Mouse (Mus musculus) spleen, embryonic (tissue): ENCODE data around the gene Tars2.

Source experiments
- CTCF ChIA-PET: fragments of 350-600 bp; sonication (Branson Sonifier 250); formaldehyde crosslinking; loops from one replicate; lab custom pipeline; 2022; lab: Charles Lee

Tars2 gene

DNA sequence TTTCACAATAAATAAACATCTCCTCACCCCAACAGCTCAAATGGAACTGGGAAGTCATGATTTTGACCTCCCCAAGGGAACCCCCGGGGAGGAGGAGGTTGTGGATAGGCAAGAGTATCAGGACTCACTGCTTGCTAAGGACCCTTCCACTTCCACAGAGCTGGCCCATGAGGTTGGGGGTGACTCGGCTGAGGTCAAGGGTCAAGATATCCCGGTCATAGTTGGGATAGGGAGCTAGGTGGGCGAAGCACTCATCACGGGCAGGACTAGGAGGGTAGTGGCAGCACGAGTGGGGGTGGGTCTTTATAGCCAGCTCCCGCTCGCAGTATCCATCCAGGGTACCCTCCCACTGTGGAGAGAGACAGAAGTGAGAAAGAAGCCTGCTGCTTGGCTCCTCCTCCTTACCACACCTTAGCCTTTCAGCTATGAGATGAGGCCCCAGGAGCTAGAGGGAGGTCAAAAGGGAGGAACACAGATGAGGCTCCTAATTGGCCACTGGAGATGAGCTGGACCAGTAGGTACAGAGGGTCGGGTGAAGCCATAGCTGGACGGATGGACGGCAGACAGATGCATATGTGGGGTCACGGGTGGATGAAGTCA is 24.8 kb downstream of the Tars2 start:
- CTCF ChIA-PET, result interaction anchor here (0.6 kb wide), 1 partner anchor 506 kb away, joined by 6 read pairs; no protein-coding TSS in a partner anchor

DNA sequence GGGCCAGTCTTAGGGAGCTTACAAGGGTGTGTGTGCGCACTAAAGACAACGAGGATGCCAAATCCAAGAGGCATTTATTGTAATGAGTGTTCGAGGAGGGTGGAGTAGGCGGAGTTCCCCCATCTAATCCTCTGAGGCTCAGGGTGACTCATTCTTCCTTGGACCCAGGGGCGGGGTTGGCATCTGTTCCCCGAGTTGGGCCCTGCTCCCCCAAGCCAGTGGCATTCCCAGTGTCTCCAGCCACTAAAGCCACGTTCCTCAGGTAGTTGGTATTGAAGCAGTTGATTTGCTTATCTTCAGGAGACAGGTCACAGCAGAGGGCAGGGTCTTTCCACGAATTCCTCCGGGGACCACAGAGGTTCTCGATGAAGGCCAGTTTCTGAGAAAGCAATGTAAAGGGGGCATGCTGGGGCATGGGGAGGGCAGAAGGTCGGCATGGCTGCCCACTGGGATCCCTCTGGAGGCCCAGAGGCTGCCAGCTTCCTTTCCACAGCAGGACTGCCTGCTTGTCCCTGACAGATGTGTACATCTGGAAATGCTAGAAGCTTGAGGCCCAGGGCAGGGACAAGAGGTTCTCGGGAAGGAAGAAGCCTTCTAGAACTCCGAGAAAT is 25.8 kb downstream of the Tars2 start:
- CTCF ChIA-PET, result no interaction called here

DNA sequence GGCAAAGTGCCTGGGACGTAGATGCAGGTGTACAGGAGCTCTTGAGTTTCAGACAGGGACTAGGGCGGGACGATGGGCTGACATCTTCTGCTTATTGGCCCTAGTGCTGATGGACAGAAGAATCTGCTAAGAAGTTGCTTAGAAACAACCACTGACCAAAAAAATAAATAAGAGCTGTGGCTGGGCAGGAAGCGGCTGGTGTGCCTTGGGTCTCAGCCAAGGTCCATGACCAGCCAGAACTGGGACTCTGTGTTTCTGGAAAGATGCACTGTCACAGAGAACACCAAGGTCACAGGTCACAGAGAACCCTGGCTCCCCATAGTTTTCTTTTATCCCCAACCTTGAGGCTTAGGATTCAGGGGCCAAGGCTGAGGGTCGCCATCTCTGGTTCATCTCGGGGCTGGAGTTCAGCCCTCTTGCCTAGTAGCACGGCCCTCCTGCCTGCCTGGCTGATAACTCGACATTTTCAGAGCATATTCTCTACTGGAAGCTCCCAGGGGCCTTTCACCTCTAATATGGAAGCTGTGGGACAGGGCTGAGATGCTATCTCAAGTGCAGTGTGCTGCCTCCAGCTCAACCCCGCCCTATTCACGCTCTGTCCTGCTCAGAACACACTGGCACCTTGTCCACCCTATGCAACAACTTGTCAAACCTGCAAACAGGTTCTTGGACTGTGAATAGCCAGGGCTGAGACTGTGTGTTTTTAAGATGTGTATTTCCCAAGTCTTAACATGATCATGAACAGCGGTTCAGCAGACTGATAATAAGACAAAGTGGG is 27.1 kb downstream of the Tars2 start:
- CTCF ChIA-PET, result interaction anchor here (0.5 kb wide), 1 partner anchor 232 kb away, joined by 3 read pairs; no protein-coding TSS in a partner anchor

- CTCF ChIA-PET, result no interaction called here
These were observed 27.7 kb downstream of the Tars2 start for GRCm38 (mm10) chr3:95732297-95732696.

GRCm38 (mm10) chr3:95731802-95732201 is 28.2 kb downstream of the Tars2 start:
- CTCF ChIA-PET, result interaction anchor here (0.5 kb wide), 1 partner anchor 252 kb away, joined by 4 read pairs; no protein-coding TSS in a partner anchor

GRCm38 (mm10) chr3:95730431-95730830 is 29.6 kb downstream of the Tars2 start:
- CTCF ChIA-PET, result interaction anchor here (1.4 kb wide), 1 partner anchor 21 kb away, joined by 11 read pairs; no protein-coding TSS in a partner anchor

- CTCF ChIA-PET, result no interaction called here
These were observed 31.1 kb downstream of the Tars2 start for GRCm38 (mm10) chr3:95728906-95729305.

- CTCF ChIA-PET, result no interaction called here
These were observed 33.2 kb downstream of the Tars2 start for GRCm38 (mm10) chr3:95726696-95727358.

GRCm38 (mm10) chr3:95725863-95726262 is 34.1 kb downstream of the Tars2 start:
- CTCF ChIA-PET, result no interaction called here

DNA sequence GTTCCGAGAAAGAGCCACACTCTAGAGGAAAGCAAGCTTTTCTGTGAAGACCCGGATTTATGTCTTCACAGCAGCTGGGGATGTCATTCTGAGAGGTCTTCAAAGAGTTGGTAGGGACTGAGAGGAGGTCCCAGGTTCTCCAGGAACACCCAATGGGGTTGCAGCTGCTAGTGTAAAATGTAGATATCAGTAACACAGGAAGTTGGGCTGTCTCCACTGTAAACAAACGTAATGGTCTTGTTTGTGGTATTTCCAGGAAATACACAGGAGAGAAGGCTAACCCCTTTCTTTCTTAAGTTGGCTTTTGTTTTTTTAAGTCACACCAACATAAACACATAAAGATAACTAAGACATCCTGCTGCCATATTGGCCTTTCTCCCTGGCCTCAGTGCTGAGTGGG is 37.6 kb downstream of the Tars2 start:
- CTCF ChIA-PET, result no interaction called here

DNA sequence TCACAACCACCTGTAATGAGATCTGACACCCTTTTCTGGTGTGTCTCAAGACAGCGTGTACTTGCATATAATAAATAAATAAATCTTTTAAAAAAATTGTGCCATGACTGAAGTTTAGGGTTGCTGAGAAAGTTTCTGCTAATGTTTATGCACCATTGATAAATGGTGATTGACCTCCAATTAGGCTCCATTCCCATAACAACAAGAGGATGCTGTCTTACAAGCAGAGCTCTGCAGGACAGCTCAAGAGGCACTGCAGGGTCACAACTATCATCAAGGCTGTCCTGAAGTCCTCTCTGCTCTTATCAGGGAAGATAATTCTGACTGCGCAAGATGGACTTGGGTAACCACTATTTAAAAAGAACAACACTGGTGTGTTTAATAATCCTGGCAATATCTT is 41.9 kb downstream of the Tars2 start:
- CTCF ChIA-PET, result no interaction called here

GRCm38 (mm10) chr3:95716075-95716474 is 43.9 kb downstream of the Tars2 start:
- CTCF ChIA-PET, result no interaction called here

GRCm38 (mm10) chr3:95709967-95710366 is 50.0 kb downstream of the Tars2 start:
- CTCF ChIA-PET, result interaction anchor here (0.7 kb wide), 1 partner anchor 32 kb away, joined by 3 read pairs; no protein-coding TSS in a partner anchor

DNA sequence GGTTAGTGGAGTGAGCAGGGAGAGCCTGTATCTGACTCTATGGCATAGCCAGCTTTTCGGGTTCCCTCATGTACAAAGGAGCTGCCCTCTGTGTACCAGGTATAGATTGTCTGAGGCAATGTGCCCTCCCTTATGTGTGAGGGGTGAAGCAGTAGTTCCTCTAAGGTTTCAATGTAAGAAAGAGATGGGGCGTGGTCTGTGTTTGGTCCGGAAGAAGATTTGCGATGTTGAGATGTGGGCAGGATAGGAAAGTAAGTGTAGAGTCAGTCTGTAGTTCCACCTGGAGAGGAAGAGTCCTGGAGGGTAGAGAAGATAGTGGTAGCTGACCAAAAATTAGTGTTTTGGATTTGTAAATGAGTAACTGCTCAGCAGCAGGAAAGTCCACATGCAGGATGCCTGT is 51.0 kb downstream of the Tars2 start:
- CTCF ChIA-PET, result interaction anchor here (0.8 kb wide), 1 partner anchor 21 kb away, joined by 11 read pairs; no protein-coding TSS in a partner anchor

- CTCF ChIA-PET, result interaction anchor here (0.6 kb wide), 1 partner anchor 195 kb away, joined by 3 read pairs; no protein-coding TSS in a partner anchor
These were observed 52.5 kb downstream of the Tars2 start for GRCm38 (mm10) chr3:95707497-95707896.

GRCm38 (mm10) chr3:95706273-95706672 is 53.7 kb downstream of the Tars2 start:
- CTCF ChIA-PET, result no interaction called here

- CTCF ChIA-PET, result no interaction called here
These were observed 55.4 kb downstream of the Tars2 start for GRCm38 (mm10) chr3:95704612-95705011.

DNA sequence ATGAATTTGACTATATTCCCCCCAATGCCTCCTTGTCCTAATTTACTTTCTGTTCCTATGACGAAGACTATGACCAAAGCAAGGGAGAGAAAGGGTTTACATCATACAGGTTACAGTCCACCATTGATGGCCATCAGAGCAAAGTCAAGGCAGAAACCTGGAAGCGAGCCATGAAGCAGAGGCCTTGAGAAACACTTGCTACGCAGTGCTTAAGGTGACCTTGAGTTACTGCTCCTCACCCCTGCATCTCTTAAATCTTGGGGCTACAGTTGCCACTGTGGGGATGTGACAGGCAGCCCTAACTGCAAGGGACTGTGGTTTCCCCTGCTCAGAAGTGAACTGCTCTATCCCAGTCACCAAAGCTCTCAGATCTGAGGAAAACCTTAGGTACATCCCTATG is 56.7 kb downstream of the Tars2 start:
- CTCF ChIA-PET, result no interaction called here

DNA sequence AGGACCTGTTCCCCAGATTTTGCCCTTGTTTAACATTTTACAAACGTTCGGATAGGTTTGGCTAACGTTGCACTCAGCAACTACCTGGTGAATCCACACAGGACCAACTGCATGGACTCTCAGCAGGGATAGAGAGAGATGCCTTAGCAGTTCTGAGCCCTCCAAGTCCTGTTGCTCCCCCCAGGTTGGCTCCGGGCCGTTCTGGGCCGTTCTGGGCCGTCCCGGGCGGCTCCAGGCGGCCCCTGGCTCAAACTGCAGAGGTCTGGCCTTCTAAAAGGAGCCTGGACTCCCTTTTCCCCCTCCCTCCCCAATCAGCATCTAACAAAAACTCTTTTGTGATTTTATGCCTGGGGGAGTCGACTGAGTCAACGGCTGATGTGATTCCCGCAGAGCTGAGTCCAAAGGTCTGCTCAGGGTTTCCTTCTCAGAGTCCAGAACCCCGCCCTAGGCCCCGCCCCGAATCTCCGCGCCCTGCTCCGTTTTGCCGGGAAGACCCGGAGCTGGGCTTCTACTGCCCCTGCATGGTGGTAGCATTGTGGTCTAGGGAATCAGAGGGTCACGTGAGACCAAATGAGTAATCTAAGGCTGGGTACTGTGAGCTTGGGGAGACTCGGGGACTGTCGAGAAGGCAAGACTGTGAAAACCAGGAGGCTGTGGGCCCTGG is 58.0 kb downstream of the Tars2 start:
- CTCF ChIA-PET, result no interaction called here

GRCm38 (mm10) chr3:95701085-95701484 is 58.9 kb downstream of the Tars2 start:
- CTCF ChIA-PET, result no interaction called here

GRCm38 (mm10) chr3:95700233-95700681 is 59.7 kb downstream of the Tars2 start:
- CTCF ChIA-PET, result no interaction called here
